Mouse (Mus musculus) embryo, embryonic 10 days (tissue): ENCODE data around the gene Wdr83os.

ENCODE experiments used
- DNase-seq: peaks from one replicate; pipeline ENCODE4 v3.0.0-alpha.2; 2015; ENCODE audit warnings: low spot score

Wdr83os gene

GRCm38 (mm10) chr8:85080532-85081215 lies at the start of gene Wdr83os:
TSS of gene Wdr83os (plus strand) at chr8:85080740.
- DNase-seq, result peak; percentile 73

- no peak for DNase-seq
Measured at GRCm38 (mm10) chr8:85032622-85033311, 47.8 kb upstream of the Wdr83os start.

GRCm38 (mm10) chr8:85033867-85034266 lies 46.7 kb upstream of the Wdr83os start:
- DNase-seq, result no peak

GRCm38 (mm10) chr8:85034764-85035163 lies 45.8 kb upstream of the Wdr83os start:
- peak; percentile 96 for DNase-seq

GRCm38 (mm10) chr8:85035165-85035727 lies 45.3 kb upstream of the Wdr83os start:
- peak; percentile 49 for DNase-seq

- DNase-seq, result no peak
Measured at GRCm38 (mm10) chr8:85035728-85036310, 44.7 kb upstream of the Wdr83os start.

- no peak for DNase-seq
Measured at GRCm38 (mm10) chr8:85036381-85036717, 44.2 kb upstream of the Wdr83os start.

- DNase-seq, result peak; percentile 98
Measured at GRCm38 (mm10) chr8:85036718-85037365, 43.7 kb upstream of the Wdr83os start, which contains the start of gene Tnpo2. TSS of gene Tnpo2 (plus strand) at chr8:85036915.

GRCm38 (mm10) chr8:85037366-85037680 lies 43.2 kb upstream of the Wdr83os start:
- DNase-seq, result peak; percentile 72

- peak; percentile 68 for DNase-seq
Measured at GRCm38 (mm10) chr8:85037681-85038531, 42.6 kb upstream of the Wdr83os start.

GRCm38 (mm10) chr8:85043619-85044018 lies 36.9 kb upstream of the Wdr83os start:
- DNase-seq, result no peak

- no peak for DNase-seq
Measured at GRCm38 (mm10) chr8:85057367-85057766, 23.2 kb upstream of the Wdr83os start.

- DNase-seq, result peak; percentile 95
Measured at GRCm38 (mm10) chr8:85059879-85060616, 20.5 kb upstream of the Wdr83os start, which contains the start of gene Fbxw9. TSS of gene Fbxw9 (plus strand) at chr8:85060055.

- DNase-seq, result no peak
Measured at GRCm38 (mm10) chr8:85062603-85063002, 17.9 kb upstream of the Wdr83os start.

- DNase-seq, result no peak
Measured at GRCm38 (mm10) chr8:85065213-85065612, 15.3 kb upstream of the Wdr83os start.

- DNase-seq, result no peak
Measured at GRCm38 (mm10) chr8:85067155-85067554, 13.4 kb upstream of the Wdr83os start.

GRCm38 (mm10) chr8:85067982-85068381 lies 12.6 kb upstream of the Wdr83os start, which contains the start of gene Gm5741:
TSS of gene Gm5741 (minus strand) at chr8:85067982.
- no peak for DNase-seq

GRCm38 (mm10) chr8:85071041-85071440 lies 9.5 kb upstream of the Wdr83os start:
- DNase-seq, result peak; percentile 23

GRCm38 (mm10) chr8:85071514-85072281 lies 8.8 kb upstream of the Wdr83os start, which contains the start of gene Dhps:
TSS of gene Dhps (plus strand) at chr8:85071757.
- peak; percentile 98 for DNase-seq
